Mouse (Mus musculus): ENCODE measurements at regions not wholly inside any gene's neighbourhood (a gene's known extent, or its start where the extent isn't known, plus 50 kb on each side); places are given as distances from the start of the nearest gene placed in this dataset.

- no peak for TF ChIP-seq POLR2A (IDR thresholded peaks at IDR 0.05; ENCODE audit: borderline replicate concordance, insufficient read depth, low read length)
- TF ChIP-seq CTCF (IDR thresholded peaks at IDR 0.05; ENCODE audit: borderline replicate concordance, insufficient read depth, low read depth, low read length): no peak
These were observed 126.2 kb downstream of the Gm19410 start for GRCm38 (mm10) chr8:35891769-35892168.
